Mouse (Mus musculus): ENCODE data around the gene Gramd1c. TPM values are rescaled to one million over a fixed set of nuclear protein-coding genes. Genes with fewer than 3 reads are reported as not detected.

The Gramd1c gene
- polyA plus RNA-seq, 1 experiment = 0.06 TPM

DNA sequence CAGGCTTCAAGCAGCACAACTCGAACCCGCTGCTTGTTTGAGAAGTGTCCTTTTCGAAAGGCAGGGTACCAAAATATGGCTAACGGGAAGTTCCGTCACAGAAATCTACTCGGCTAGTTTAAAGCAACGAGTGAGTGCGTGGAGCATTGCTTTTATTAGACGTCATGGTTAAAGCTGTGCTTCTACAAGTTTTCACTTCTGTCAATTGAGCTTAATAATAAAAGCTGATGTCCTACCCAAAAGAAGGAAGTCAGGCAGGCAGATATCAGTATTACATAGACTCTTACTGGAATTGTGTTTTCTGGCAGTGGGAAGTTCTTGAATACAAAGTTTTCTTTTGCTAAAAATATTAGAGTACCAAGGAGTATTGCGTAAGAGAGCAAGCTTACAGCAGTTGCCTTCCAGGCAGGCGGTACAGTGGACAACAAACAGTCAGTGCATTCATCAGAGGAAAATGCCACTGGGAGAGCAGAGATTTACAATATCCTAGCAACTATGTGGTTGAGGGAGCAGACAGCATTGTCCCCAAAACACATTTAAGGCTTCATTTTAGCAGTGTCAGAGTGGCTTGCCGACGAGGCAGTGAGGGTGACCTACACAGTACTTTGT, 97.3 kb downstream of the Gramd1c start:
- Histone ChIP-seq H3K79me2 (ENCODE audit: control insufficient read depth, insufficient read depth) (no peaks in the 10 kb centered on the region), H3K4me2 (ENCODE audit: low read depth) (no peak overlapping the region), H3K4me3 (no peak overlapping the region), H3K27me3 (ENCODE audit: control insufficient read depth, insufficient read depth, insufficient read length) (no peaks in the 10 kb centered on the region), H3ac (ENCODE audit: control insufficient read depth, insufficient read length) (no peak overlapping the region), H3K36me3 (ENCODE audit: control insufficient read depth, insufficient read depth) (no peaks in the 10 kb centered on the region)
- peak; percentile 55; the same call in 1 of the 2 replicates for TF ChIP-seq CEBPB (IDR thresholded peaks at IDR 0.05; ENCODE audit: insufficient read depth, poor library complexity, severe bottlenecking)
- TF ChIP-seq MYOG (IDR thresholded peaks at IDR 0.05; ENCODE audit: control insufficient read depth in 1 of 3, insufficient read depth in 1 of 3, insufficient read length in 2 of 3, low read depth in 2 of 3) = no peak

- Histone ChIP-seq H3K4me2 (ENCODE audit: low read depth) (no peak overlapping the region), H3K4me3 (no peak overlapping the region), H3K27me3 (ENCODE audit: control insufficient read depth, insufficient read depth, insufficient read length) (no peaks in the 10 kb centered on the region), H3K79me2 (ENCODE audit: control insufficient read depth, insufficient read depth) (no peaks in the 10 kb centered on the region), H3ac (ENCODE audit: control insufficient read depth, insufficient read length) (no peak overlapping the region), H3K36me3 (ENCODE audit: control insufficient read depth, insufficient read depth) (no peaks in the 10 kb centered on the region)
- TF ChIP-seq REST (IDR thresholded peaks at IDR 0.05; ENCODE audit: insufficient read depth, insufficient read length) = no peak
- no peak for TF ChIP-seq SRF (IDR thresholded peaks at IDR 0.05; ENCODE audit: control insufficient read depth, insufficient read length, low read depth)
- no peak for TF ChIP-seq TCF3 (IDR thresholded peaks at IDR 0.05; ENCODE audit: insufficient read length, low read depth)
- no peak for TF ChIP-seq MYOD1 (IDR thresholded peaks at IDR 0.05; ENCODE audit: control insufficient read depth in 1 of 3, insufficient read length in 2 of 3, low read depth in 2 of 3)
- no peak for TF ChIP-seq MYOG (IDR thresholded peaks at IDR 0.05; ENCODE audit: control insufficient read depth in 1 of 3, insufficient read depth in 1 of 3, insufficient read length in 2 of 3, low read depth in 2 of 3)
- TF ChIP-seq CEBPB (IDR thresholded peaks at IDR 0.05; ENCODE audit: insufficient read depth, poor library complexity, severe bottlenecking) = no peak
- TF ChIP-seq MAX (IDR thresholded peaks at IDR 0.05; ENCODE audit: low read depth) = no peak
- TF ChIP-seq TCF12 (IDR thresholded peaks at IDR 0.05; ENCODE audit: insufficient read depth, poor library complexity, severe bottlenecking) = no peak
- TF ChIP-seq POLR2A (IDR thresholded peaks at IDR 0.05; ENCODE audit: insufficient read length, low read depth) = no peak
- TF ChIP-seq POLR2AphosphoS2 (IDR thresholded peaks at IDR 0.05; ENCODE audit: insufficient read length, low read depth) = no peak
- TF ChIP-seq USF1 (IDR thresholded peaks at IDR 0.05; ENCODE audit: low read depth) = no peak
- no peak for TF ChIP-seq E2F4 (IDR thresholded peaks at IDR 0.05; ENCODE audit: insufficient read depth)
Measured at GRCm38 (mm10) chr16:43963780-43964179, 99.4 kb downstream of the Gramd1c start.

GRCm38 (mm10) chr16:43963291-43963690, 99.9 kb downstream of the Gramd1c start:
- H3K27me3 ChIP-seq (ENCODE audit: control insufficient read depth, insufficient read depth, insufficient read length) = no peaks in the 10 kb centered on the region
- H3K79me2 ChIP-seq (ENCODE audit: control insufficient read depth, insufficient read depth) = no peaks in the 10 kb centered on the region
- H3K36me3 ChIP-seq (ENCODE audit: control insufficient read depth, insufficient read depth) = no peaks in the 10 kb centered on the region
- H3K4me3 ChIP-seq = no peak overlapping the region
- H3K4me2 ChIP-seq (ENCODE audit: low read depth) = no peak overlapping the region
- TF ChIP-seq MYOG (IDR thresholded peaks at IDR 0.05; ENCODE audit: control insufficient read depth in 1 of 3, insufficient read depth in 1 of 3, insufficient read length in 2 of 3, low read depth in 2 of 3) (no peak), POLR2A (IDR thresholded peaks at IDR 0.05; ENCODE audit: insufficient read length, low read depth) (no peak), TCF12 (IDR thresholded peaks at IDR 0.05; ENCODE audit: insufficient read depth, poor library complexity, severe bottlenecking) (no peak), CEBPB (IDR thresholded peaks at IDR 0.05; ENCODE audit: insufficient read depth, poor library complexity, severe bottlenecking) (no peak), E2F4 (IDR thresholded peaks at IDR 0.05; ENCODE audit: insufficient read depth) (no peak), TCF3 (IDR thresholded peaks at IDR 0.05; ENCODE audit: insufficient read length, low read depth) (no peak), USF1 (IDR thresholded peaks at IDR 0.05; ENCODE audit: low read depth) (no peak), MYOD1 (IDR thresholded peaks at IDR 0.05; ENCODE audit: control insufficient read depth in 1 of 3, insufficient read length in 2 of 3, low read depth in 2 of 3) (no peak), SRF (IDR thresholded peaks at IDR 0.05; ENCODE audit: control insufficient read depth, insufficient read length, low read depth) (no peak), POLR2AphosphoS2 (IDR thresholded peaks at IDR 0.05; ENCODE audit: insufficient read length, low read depth) (no peak)
- no peak overlapping the region for H3ac ChIP-seq (ENCODE audit: control insufficient read depth, insufficient read length)

DNA sequence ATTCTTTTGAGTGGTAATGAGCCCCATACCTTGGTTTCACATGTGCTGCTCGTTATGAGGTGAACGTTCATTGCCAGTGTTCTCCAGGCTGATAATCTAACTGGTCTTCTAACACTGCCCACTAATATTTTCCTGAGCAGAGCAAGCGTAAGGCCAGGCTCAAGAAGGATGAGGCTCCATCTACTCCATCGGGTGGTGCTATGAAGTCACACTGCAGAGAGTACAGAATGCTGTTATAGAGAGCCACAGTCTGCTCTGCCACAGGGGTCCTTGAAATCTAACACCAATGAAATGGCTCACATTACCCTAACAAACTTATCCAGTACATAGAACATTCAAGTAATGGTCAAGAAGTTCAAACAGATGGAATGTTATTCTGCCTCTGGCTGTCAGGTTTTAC, 105.1 kb downstream of the Gramd1c start:
- Histone ChIP-seq H3K27me3 (ENCODE audit: control insufficient read depth, insufficient read depth, insufficient read length) (no peaks in the 10 kb centered on the region), H3K4me2 (ENCODE audit: low read depth) (no peak overlapping the region), H3ac (ENCODE audit: control insufficient read depth, insufficient read length) (no peak overlapping the region), H3K4me3 (no peak overlapping the region), H3K36me3 (ENCODE audit: control insufficient read depth, insufficient read depth) (no peaks in the 10 kb centered on the region), H3K79me2 (ENCODE audit: control insufficient read depth, insufficient read depth) (no peaks in the 10 kb centered on the region)
- TF ChIP-seq POLR2AphosphoS2 (IDR thresholded peaks at IDR 0.05; ENCODE audit: insufficient read length, low read depth) = no peak
- no peak for TF ChIP-seq MYOD1 (IDR thresholded peaks at IDR 0.05; ENCODE audit: control insufficient read depth in 1 of 3, insufficient read length in 2 of 3, low read depth in 2 of 3)
- no peak for TF ChIP-seq TCF12 (IDR thresholded peaks at IDR 0.05; ENCODE audit: insufficient read depth, poor library complexity, severe bottlenecking)
- no peak for TF ChIP-seq CEBPB (IDR thresholded peaks at IDR 0.05; ENCODE audit: insufficient read depth, poor library complexity, severe bottlenecking)
- TF ChIP-seq POLR2A (IDR thresholded peaks at IDR 0.05; ENCODE audit: insufficient read length, low read depth) = no peak
- TF ChIP-seq SRF (IDR thresholded peaks at IDR 0.05; ENCODE audit: control insufficient read depth, insufficient read length, low read depth) = no peak
- no peak for TF ChIP-seq E2F4 (IDR thresholded peaks at IDR 0.05; ENCODE audit: insufficient read depth)
- no peak for TF ChIP-seq REST (IDR thresholded peaks at IDR 0.05; ENCODE audit: insufficient read depth, insufficient read length)
- no peak for TF ChIP-seq MAX (IDR thresholded peaks at IDR 0.05; ENCODE audit: low read depth)

GRCm38 (mm10) chr16:43954913-43955312, 108.2 kb downstream of the Gramd1c start:
- no peak overlapping the region for H3ac ChIP-seq (ENCODE audit: control insufficient read depth, insufficient read length)
- TF ChIP-seq POLR2A (IDR thresholded peaks at IDR 0.05; ENCODE audit: insufficient read length, low read depth) (no peak), MYOG (IDR thresholded peaks at IDR 0.05; ENCODE audit: control insufficient read depth in 1 of 3, insufficient read depth in 1 of 3, insufficient read length in 2 of 3, low read depth in 2 of 3) (no peak), TCF3 (IDR thresholded peaks at IDR 0.05; ENCODE audit: insufficient read length, low read depth) (no peak), USF1 (IDR thresholded peaks at IDR 0.05; ENCODE audit: low read depth) (no peak), CEBPB (IDR thresholded peaks at IDR 0.05; ENCODE audit: insufficient read depth, poor library complexity, severe bottlenecking) (no peak), SRF (IDR thresholded peaks at IDR 0.05; ENCODE audit: control insufficient read depth, insufficient read length, low read depth) (no peak), MYOD1 (IDR thresholded peaks at IDR 0.05; ENCODE audit: control insufficient read depth in 1 of 3, insufficient read length in 2 of 3, low read depth in 2 of 3) (no peak), REST (IDR thresholded peaks at IDR 0.05; ENCODE audit: insufficient read depth, insufficient read length) (no peak), E2F4 (IDR thresholded peaks at IDR 0.05; ENCODE audit: insufficient read depth) (no peak), TCF12 (IDR thresholded peaks at IDR 0.05; ENCODE audit: insufficient read depth, poor library complexity, severe bottlenecking) (no peak), POLR2AphosphoS2 (IDR thresholded peaks at IDR 0.05; ENCODE audit: insufficient read length, low read depth) (no peak), MAX (IDR thresholded peaks at IDR 0.05; ENCODE audit: low read depth) (no peak)
- H3K79me2 ChIP-seq (ENCODE audit: control insufficient read depth, insufficient read depth) = no peaks in the 10 kb centered on the region
- H3K36me3 ChIP-seq (ENCODE audit: control insufficient read depth, insufficient read depth) = no peaks in the 10 kb centered on the region
- no peaks in the 10 kb centered on the region for H3K27me3 ChIP-seq (ENCODE audit: control insufficient read depth, insufficient read depth, insufficient read length)
- H3K4me2 ChIP-seq (ENCODE audit: low read depth) = no peak overlapping the region
- H3K4me3 ChIP-seq = no peak overlapping the region
